Mouse (Mus musculus) cortical plate, adult 2 months (tissue): ENCODE data around the gene Rassf3. TPM values are rescaled to one million over a fixed set of nuclear protein-coding genes. Genes with fewer than 3 reads are reported as not detected.

Source experiments
- H3K27ac ChIP-seq: fragments of 200-500 bp; 2 replicates; pipeline ENCODE4 v1.5.1; 2012; ENCODE audit warnings: low read length, control low read depth, inconsistent platforms; ENCODE audit not compliant: insufficient read depth
- H3K4me1 ChIP-seq: fragments of 200-500 bp; 2 replicates; pipeline ENCODE4 v1.6.1; 2011; ENCODE audit warnings: low read length; ENCODE audit not compliant: control insufficient read depth, insufficient read depth
- H3K4me3 ChIP-seq: fragments of 200-500 bp; 2 replicates; pipeline ENCODE4 v1.5.1; 2011; ENCODE audit warnings: mild to moderate bottlenecking, low read length, control low read depth; ENCODE audit not compliant: insufficient read depth
- CTCF ChIP-seq: fragments of 200-500 bp; IDR thresholded peaks from 2 replicates; pipeline ENCODE4 v1.5.1; 2011; ENCODE audit warnings: mild to moderate bottlenecking, control low read depth, low read length; ENCODE audit not compliant: insufficient read depth; ENCODE audit errors: extremely low read depth
- POLR2A ChIP-seq: fragments of 200-500 bp; IDR thresholded peaks from 2 replicates; pipeline ENCODE4 v1.6.1; 2011; ENCODE audit warnings: mild to moderate bottlenecking, low read length, control low read depth; ENCODE audit not compliant: insufficient read depth; ENCODE audit errors: extremely low read depth
- polyA plus RNA-seq: library from polyadenylated mRNA; depleted of rRNA; stranded (reverse); fragments of >200 nt; gene quantifications from 2 replicates; pipeline ENCODE4 v1.2.3, GENCODE M21; 2012

The Rassf3 gene
- polyA plus RNA-seq, 1 experiment = 41.2 TPM

DNA sequence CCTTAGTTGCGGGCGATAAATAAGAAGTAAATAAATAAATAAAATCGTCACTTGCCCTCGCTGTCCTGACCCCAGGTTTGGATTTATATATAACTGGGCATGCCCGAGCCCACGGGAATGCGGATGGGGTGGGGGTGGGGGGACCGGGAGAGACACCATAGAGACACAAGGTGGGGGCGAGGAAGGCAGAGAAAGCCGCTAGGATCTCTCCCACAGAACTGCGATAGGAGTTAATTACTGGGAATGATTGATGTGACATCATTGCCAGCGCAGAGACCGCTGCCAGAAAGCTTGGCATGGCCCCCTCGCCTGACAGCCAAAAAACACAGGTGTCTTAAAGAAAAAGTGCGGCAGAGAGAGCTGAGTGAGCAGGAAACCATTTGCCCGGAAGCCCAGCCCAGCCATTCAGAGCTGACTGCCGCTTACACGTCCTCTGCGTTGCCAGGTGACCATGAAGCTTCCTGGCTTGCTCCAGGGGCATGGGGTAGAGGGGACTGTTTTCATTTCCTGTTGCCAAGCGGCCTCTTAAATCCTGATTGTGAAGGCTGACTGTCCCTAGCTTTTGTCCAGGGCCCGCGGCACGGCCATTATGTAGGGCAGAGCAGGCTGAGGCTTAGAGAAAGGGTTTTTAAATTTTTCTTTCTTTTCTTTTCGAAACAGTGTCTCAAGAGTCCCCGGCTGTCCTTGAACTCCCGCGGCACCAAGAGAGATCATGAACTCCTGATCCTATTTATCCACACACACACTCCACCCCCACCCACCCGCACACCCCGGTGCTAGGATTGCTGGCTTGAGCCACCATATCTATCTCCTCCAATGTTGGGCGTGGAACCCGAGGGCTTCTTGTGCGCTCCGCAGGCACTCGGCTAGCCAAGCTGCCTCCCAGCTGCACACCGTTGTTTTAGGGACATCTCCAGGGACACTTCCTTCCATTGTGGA, 29.1 kb upstream of the Rassf3 start:
- Histone ChIP-seq H3K27ac (no peak overlapping the region), H3K4me3 (peak overlapping the region; percentile 31), H3K4me1 (peaks cover 3% of the 10 kb centered on the region; the same call in 1 of the 2 replicates)
- peak; percentile 78 for TF ChIP-seq POLR2A
- no peak for TF ChIP-seq CTCF

DNA sequence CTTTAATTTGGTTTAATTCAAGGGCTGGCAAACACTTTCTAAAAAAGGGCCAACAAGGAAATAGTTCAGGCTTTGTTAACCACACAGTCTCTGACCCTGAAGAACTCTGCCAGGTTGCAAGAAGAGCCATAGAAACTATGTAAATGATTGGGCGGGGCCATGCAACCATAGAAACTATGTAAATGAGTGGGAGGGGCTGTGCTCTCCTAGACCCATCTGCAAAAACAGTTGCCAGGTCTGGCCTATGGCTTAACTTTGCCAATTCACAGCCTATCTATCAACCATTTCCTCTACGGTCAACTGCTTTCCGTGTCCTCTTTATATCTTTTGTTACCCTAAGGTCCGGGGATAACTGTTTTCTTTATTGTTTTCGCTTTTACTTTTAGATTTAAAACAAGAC, 25.0 kb upstream of the Rassf3 start:
- TF ChIP-seq CTCF = no peak
- TF ChIP-seq POLR2A = no peak
- no peak overlapping the region for H3K27ac ChIP-seq
- H3K4me1 ChIP-seq = peaks cover 1% of the 10 kb centered on the region; the same call in 1 of the 2 replicates
- H3K4me3 ChIP-seq = no peak overlapping the region

DNA sequence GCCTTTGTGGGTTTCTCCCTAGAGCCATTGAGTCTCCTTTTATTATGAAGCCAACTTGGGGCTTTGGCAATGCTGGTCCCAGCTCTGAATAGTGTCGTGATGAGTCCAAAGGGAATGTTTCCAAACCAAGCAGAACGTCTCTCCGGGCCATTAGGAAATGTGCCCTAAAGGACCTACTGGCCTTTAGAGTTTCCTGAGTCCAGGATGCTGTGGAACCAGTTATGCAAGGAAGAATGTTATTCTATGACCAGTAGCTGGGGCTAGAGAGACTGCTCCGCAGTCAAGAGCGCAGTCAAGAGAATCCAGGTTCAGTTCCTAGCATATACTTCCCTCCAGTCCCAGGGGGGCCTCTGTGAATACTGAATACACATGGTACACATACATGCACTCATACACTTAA, 23.9 kb upstream of the Rassf3 start:
- Histone ChIP-seq H3K27ac (no peak overlapping the region), H3K4me1 (peaks cover 1% of the 10 kb centered on the region; the same call in 1 of the 2 replicates), H3K4me3 (no peak overlapping the region)
- TF ChIP-seq POLR2A (no peak), CTCF (no peak)

DNA sequence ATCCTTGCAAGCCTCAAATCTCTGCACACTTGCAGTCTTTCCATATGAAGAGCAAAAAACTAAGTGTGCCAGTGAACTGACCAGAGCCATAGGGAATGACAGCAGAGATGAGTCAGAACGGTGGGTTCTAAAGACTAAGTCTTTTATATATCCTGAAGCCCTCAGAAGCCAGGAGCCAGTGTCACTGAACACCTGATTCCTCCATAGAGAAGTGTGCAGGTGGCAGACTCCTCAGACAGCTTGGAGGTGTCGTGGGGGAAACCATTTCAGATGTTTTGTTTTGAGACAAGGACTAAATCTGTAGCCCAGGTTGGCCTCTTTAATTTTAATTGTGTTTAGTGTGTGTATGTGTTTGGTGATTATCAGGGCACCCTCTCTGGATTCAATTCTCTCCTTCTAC, 22.9 kb upstream of the Rassf3 start:
- Histone ChIP-seq H3K27ac (no peak overlapping the region), H3K4me3 (no peak overlapping the region), H3K4me1 (peaks cover 1% of the 10 kb centered on the region; the same call in 1 of the 2 replicates)
- TF ChIP-seq POLR2A (no peak), CTCF (no peak)

GRCm38 (mm10) chr10:121498481-121498904, 22.3 kb upstream of the Rassf3 start:
- H3K4me3 ChIP-seq = no peak overlapping the region
- TF ChIP-seq POLR2A (no peak), CTCF (no peak)
- peaks cover 1% of the 10 kb centered on the region; the same call in 1 of the 2 replicates for H3K4me1 ChIP-seq
- no peak overlapping the region for H3K27ac ChIP-seq

DNA sequence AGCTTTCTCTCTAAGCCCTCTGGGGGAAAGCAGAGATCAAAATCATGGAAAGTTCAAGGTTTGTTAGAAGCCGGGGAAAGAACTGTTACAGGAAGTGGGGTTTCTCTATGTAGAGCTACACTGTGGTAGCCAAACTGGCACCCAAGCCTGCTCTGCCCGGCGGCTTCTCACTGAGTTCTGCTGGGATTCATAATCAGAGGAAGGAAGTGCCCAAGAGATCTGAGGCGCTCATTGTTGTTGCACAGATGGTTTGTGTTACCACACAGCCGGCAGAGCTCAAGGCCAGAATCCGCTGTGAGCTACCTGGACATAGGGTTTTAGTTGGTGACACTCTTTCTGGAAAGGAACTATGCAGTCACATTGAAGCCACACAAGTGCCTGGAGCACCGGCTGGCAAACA, 21.8 kb upstream of the Rassf3 start:
- TF ChIP-seq CTCF (no peak), POLR2A (no peak)
- no peak overlapping the region for H3K27ac ChIP-seq
- peaks cover 1% of the 10 kb centered on the region; the same call in 1 of the 2 replicates for H3K4me1 ChIP-seq
- no peak overlapping the region for H3K4me3 ChIP-seq

GRCm38 (mm10) chr10:121496616-121497015, 20.5 kb upstream of the Rassf3 start:
- peaks cover 1% of the 10 kb centered on the region; the same call in 1 of the 2 replicates for H3K4me1 ChIP-seq
- H3K27ac ChIP-seq = no peak overlapping the region
- TF ChIP-seq POLR2A (no peak), CTCF (no peak)

DNA sequence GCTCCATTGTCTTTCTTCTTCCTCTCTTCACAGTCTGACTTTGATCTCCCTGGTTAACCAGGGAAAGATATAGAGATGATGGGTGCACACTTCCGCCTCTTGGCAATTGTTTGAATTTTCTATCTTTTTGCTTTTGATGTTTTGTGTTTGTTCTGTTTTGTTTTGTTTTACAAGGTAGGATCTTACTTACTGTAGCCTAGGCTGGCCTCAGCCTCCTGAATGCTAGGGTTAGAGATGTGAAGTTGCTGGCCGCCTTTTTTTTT, 17.9 kb upstream of the Rassf3 start:
- TF ChIP-seq CTCF = no peak
- TF ChIP-seq POLR2A = no peak
- Histone ChIP-seq H3K4me1 (peaks cover 1% of the 10 kb centered on the region; the same call in 1 of the 2 replicates), H3K27ac (no peak overlapping the region), H3K4me3 (no peak overlapping the region)

More at GRCm38 (mm10) chr10:121496616-121497015, 20.5 kb upstream of the Rassf3 start:
- H3K4me3 ChIP-seq = no peak overlapping the region

- Histone ChIP-seq H3K27ac (no peak overlapping the region), H3K4me3 (no peak overlapping the region), H3K4me1 (peaks cover 3% of the 10 kb centered on the region)
- no peak for TF ChIP-seq POLR2A
- no peak for TF ChIP-seq CTCF
Measured at GRCm38 (mm10) chr10:121493374-121494162, 17.4 kb upstream of the Rassf3 start.
